Mouse (Mus musculus) splenic B cell, adult 2 months (primary cell): Measurements from ENCODE around the gene Mapkapk3.

ENCODE experiments used
- DNase-seq: peaks from one replicate; pipeline ENCODE4 v3.0.0-alpha.2; 2011; ENCODE audit warnings: low read depth, low spot score
- H3K27me3 ChIP-seq: 2 replicates; pipeline ENCODE4 v1.6.1; 2012; ENCODE audit warnings: mild to moderate bottlenecking, low read length, moderate library complexity, mixed read lengths; ENCODE audit not compliant: control insufficient read depth, poor library complexity, insufficient read depth, severe bottlenecking
- H3K36me3 ChIP-seq: 2 replicates; pipeline ENCODE4 v1.6.1; 2012; ENCODE audit warnings: mild to moderate bottlenecking, low read length, moderate library complexity, mixed read lengths; ENCODE audit not compliant: control insufficient read depth, poor library complexity, insufficient read depth, severe bottlenecking

The Mapkapk3 gene

GRCm38 (mm10) chr9:107301554-107302331 is 12.1 kb upstream of the Mapkapk3 start:
- Histone ChIP-seq H3K27me3 (no peaks in the 10 kb centered on the region), H3K36me3 (no peaks in the 10 kb centered on the region)
- no peak for DNase-seq

GRCm38 (mm10) chr9:107300224-107300973 is 10.7 kb upstream of the Mapkapk3 start:
- Histone ChIP-seq H3K36me3 (no peaks in the 10 kb centered on the region), H3K27me3 (no peaks in the 10 kb centered on the region)
- DNase-seq = no peak

GRCm38 (mm10) chr9:107299783-107300182 is 10.1 kb upstream of the Mapkapk3 start:
- H3K36me3 ChIP-seq = no peaks in the 10 kb centered on the region
- no peak for DNase-seq

GRCm38 (mm10) chr9:107298876-107299275 is 9.2 kb upstream of the Mapkapk3 start:
- H3K27me3 ChIP-seq = no peaks in the 10 kb centered on the region
- no peak for DNase-seq
- no peaks in the 10 kb centered on the region for H3K36me3 ChIP-seq

More at GRCm38 (mm10) chr9:107299783-107300182, 10.1 kb upstream of the Mapkapk3 start:
- no peaks in the 10 kb centered on the region for H3K27me3 ChIP-seq

- Histone ChIP-seq H3K36me3 (no peaks in the 10 kb centered on the region), H3K27me3 (no peaks in the 10 kb centered on the region)
- no peak for DNase-seq
These were observed 8.5 kb upstream of the Mapkapk3 start for GRCm38 (mm10) chr9:107298059-107298780.

GRCm38 (mm10) chr9:107297658-107298057 is 8.0 kb upstream of the Mapkapk3 start:
- no peak for DNase-seq
- no peaks in the 10 kb centered on the region for H3K27me3 ChIP-seq
- no peaks in the 10 kb centered on the region for H3K36me3 ChIP-seq

GRCm38 (mm10) chr9:107297059-107297458 is 7.4 kb upstream of the Mapkapk3 start:
- Histone ChIP-seq H3K27me3 (no peaks in the 10 kb centered on the region), H3K36me3 (no peaks in the 10 kb centered on the region)
- no peak for DNase-seq

GRCm38 (mm10) chr9:107296501-107296965 is 6.9 kb upstream of the Mapkapk3 start:
- no peaks in the 10 kb centered on the region for H3K36me3 ChIP-seq
- DNase-seq = peak; percentile 86
- no peaks in the 10 kb centered on the region for H3K27me3 ChIP-seq

- H3K36me3 ChIP-seq = no peaks in the 10 kb centered on the region
- H3K27me3 ChIP-seq = no peaks in the 10 kb centered on the region
- DNase-seq = no peak
These were observed 6.4 kb upstream of the Mapkapk3 start for GRCm38 (mm10) chr9:107296041-107296440.

- Histone ChIP-seq H3K27me3 (no peaks in the 10 kb centered on the region), H3K36me3 (no peaks in the 10 kb centered on the region)
- DNase-seq = no peak
These were observed 6.2 kb upstream of the Mapkapk3 start, which contains the start of gene Cish for GRCm38 (mm10) chr9:107296016-107296040. TSS of gene Cish (plus strand) at chr9:107296026.

GRCm38 (mm10) chr9:107295616-107296015 is 5.9 kb upstream of the Mapkapk3 start:
- DNase-seq = no peak
- no peaks in the 10 kb centered on the region for H3K27me3 ChIP-seq
- H3K36me3 ChIP-seq = no peaks in the 10 kb centered on the region

- DNase-seq = peak; percentile 81
- Histone ChIP-seq H3K27me3 (no peaks in the 10 kb centered on the region), H3K36me3 (no peaks in the 10 kb centered on the region)
These were observed 4.6 kb upstream of the Mapkapk3 start for GRCm38 (mm10) chr9:107294249-107294648.

GRCm38 (mm10) chr9:107290897-107291296 is 1.2 kb upstream of the Mapkapk3 start:
- peak; percentile 88 for DNase-seq
- no peaks in the 10 kb centered on the region for H3K27me3 ChIP-seq
- no peaks in the 10 kb centered on the region for H3K36me3 ChIP-seq

- H3K27me3 ChIP-seq = no peaks in the 10 kb centered on the region
- DNase-seq = peak; percentile 90
- no peaks in the 10 kb centered on the region for H3K36me3 ChIP-seq
These were observed 966 bp downstream of the Mapkapk3 start for GRCm38 (mm10) chr9:107288711-107289110.

GRCm38 (mm10) chr9:107288105-107288650 is 1.5 kb downstream of the Mapkapk3 start:
- no peak for DNase-seq
- Histone ChIP-seq H3K27me3 (no peaks in the 10 kb centered on the region), H3K36me3 (no peaks in the 10 kb centered on the region)
